ENCODE assay signal across 23 mouse cellular contexts in the genomic region with DNA sequence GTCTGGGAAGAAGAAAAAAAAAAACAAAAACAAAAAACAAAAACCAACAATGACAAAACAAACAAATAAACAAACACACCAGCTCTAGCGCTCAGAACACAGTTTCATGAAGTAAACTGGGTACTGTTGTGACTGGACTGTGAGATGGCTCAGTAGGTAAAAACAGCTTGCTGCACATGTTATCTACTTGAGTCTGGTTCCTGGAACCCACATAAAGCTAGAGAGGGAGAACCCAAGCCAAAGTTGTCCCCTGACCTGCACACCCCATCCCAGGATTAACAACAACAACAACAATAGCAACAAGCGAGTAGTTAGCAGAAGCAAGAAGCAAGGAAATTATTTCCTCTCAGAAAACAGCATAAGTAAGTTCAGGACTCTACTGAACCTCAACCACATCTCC. TPM values are rescaled to one million over a fixed set of nuclear protein-coding genes. Genes with fewer than 3 reads are reported as not detected.
DNase-seq lines count a peak whose midpoint lies in the region; ATAC-seq and TF ChIP-seq lines count a peak whose summit lies in the region.
"Had no signal": no experiment of that assay in that cellular context is flagged by ENCODE, and none has a peak within 500 bp of the region (broad histone marks: within the 10 kb centered on the region; RNA-seq: fewer than 3 reads in every experiment).

No protein-coding gene starts in this region.

- H3K27me3 ChIP-seq in midbrain, embryonic 10.5 days (ENCODE audit: low read depth, poor library complexity, severe bottlenecking): peaks cover 27% of the 10 kb centered on the region
- H3K27me3 ChIP-seq in midbrain, embryonic 14.5 days (ENCODE audit: control insufficient read depth, insufficient read depth, low read length): no peaks in the 10 kb centered on the region
- no peaks in the 10 kb centered on the region for H3K27me3 ChIP-seq in liver, embryonic 12.5 days (replicated peaks)
- H3K27me3 ChIP-seq: embryonic facial prominence, embryonic 13.5 days; hindbrain, embryonic 15.5 days; intestine, embryonic 15.5 days; lung, embryonic 15.5 days; Patski had no signal

- intact Hi-C loops in gastrocnemius, adult 2 months (cut with DNase I): loop anchor here (10.0 kb wide), 1 partner anchor 112 kb away; no protein-coding TSS in a partner anchor

- WGBS in midbrain, embryonic 10.5 days: 94% methylated on average over 2 of the region's 2 CpGs
- 93% methylated on average over 2 of the region's 2 CpGs for WGBS in midbrain, embryonic 14.5 days
- 55% methylated on average over 2 of the region's 2 CpGs for WGBS in liver, embryonic 12.5 days (ENCODE audit: insufficient replicate concordance)

- H3K4me1 ChIP-seq in midbrain, embryonic 10.5 days: peaks cover 65% of the 10 kb centered on the region
- peaks cover 47% of the 10 kb centered on the region for H3K4me1 ChIP-seq in midbrain, embryonic 14.5 days (ENCODE audit: control insufficient read depth, insufficient read depth, low read length)
- H3K4me1 ChIP-seq in liver, embryonic 12.5 days: peaks cover 87% of the 10 kb centered on the region

- TF ChIP-seq CTCF in gastrocnemius, adult 2 months (IDR thresholded peaks at IDR 0.05): no peak

- no peak overlapping the region for H3K4me2 ChIP-seq in midbrain, embryonic 14.5 days (ENCODE audit: low read length)
- H3K4me2 ChIP-seq in liver, embryonic 12.5 days: peak overlapping the region; percentile 71
- H3K4me2 ChIP-seq: embryonic facial prominence, embryonic 13.5 days; hindbrain, embryonic 15.5 days; intestine, embryonic 15.5 days; lung, embryonic 15.5 days had no signal

- H3K9me3 ChIP-seq in midbrain, embryonic 10.5 days (replicated peaks): no peaks in the 10 kb centered on the region
- H3K9me3 ChIP-seq in midbrain, embryonic 14.5 days (ENCODE audit: control insufficient read depth, low read length): no peaks in the 10 kb centered on the region
- no peaks in the 10 kb centered on the region for H3K9me3 ChIP-seq in liver, embryonic 12.5 days (replicated peaks)
- H3K9me3 ChIP-seq: embryonic facial prominence, embryonic 13.5 days; forebrain, embryonic 10.5 days; hindbrain, embryonic 15.5 days; intestine, embryonic 15.5 days; lung, embryonic 15.5 days had no signal

- ATAC-seq in midbrain, embryonic 14.5 days (ENCODE audit: low FRiP score, low TSS enrichment): no peak
- peak; percentile 77 for ATAC-seq in liver, embryonic 12.5 days
- ATAC-seq in megakaryocyte-erythroid progenitor cell, adult 5-6 weeks (replicated peaks; ENCODE audit: low FRiP score, low TSS enrichment, poor library complexity, severe bottlenecking): peak; percentile 25; the same call in 1 of the 2 replicates
- ATAC-seq: Patski had no signal

- H3K4me3 ChIP-seq in gastrocnemius, adult 2 months: no peak overlapping the region
- H3K4me3 ChIP-seq in midbrain, embryonic 10.5 days: no peak overlapping the region
- H3K4me3 ChIP-seq in midbrain, embryonic 14.5 days (replicated peaks; ENCODE audit: low read depth, low read length): no peak overlapping the region
- peak overlapping the region; percentile 46 for H3K4me3 ChIP-seq in liver, embryonic 12.5 days
- H3K4me3 ChIP-seq: embryonic facial prominence, embryonic 13.5 days; forebrain, embryonic 10.5 days; hindbrain, embryonic 15.5 days; intestine, embryonic 15.5 days; lung, embryonic 15.5 days had no signal

- peak overlapping the region; percentile 43; the same call in 1 of the 2 replicates for H3K27ac ChIP-seq in gastrocnemius, adult 2 months
- peak overlapping the region; percentile 17; the same call in 1 of the 2 replicates for H3K27ac ChIP-seq in midbrain, embryonic 10.5 days (replicated peaks)
- H3K27ac ChIP-seq in midbrain, embryonic 14.5 days (replicated peaks; ENCODE audit: low read depth, low read length): no peak overlapping the region
- H3K27ac ChIP-seq in liver, embryonic 12.5 days: peak overlapping the region; percentile 92
- H3K27ac ChIP-seq: embryonic facial prominence, embryonic 13.5 days; forebrain, embryonic 10.5 days; intestine, embryonic 15.5 days; lung, embryonic 15.5 days had no signal

- peaks cover 22% of the 10 kb centered on the region for H3K36me3 ChIP-seq in midbrain, embryonic 10.5 days
- no peaks in the 10 kb centered on the region for H3K36me3 ChIP-seq in midbrain, embryonic 14.5 days (ENCODE audit: control insufficient read depth, insufficient read depth, low read length)
- H3K36me3 ChIP-seq in liver, embryonic 12.5 days: peaks cover 30% of the 10 kb centered on the region
- H3K36me3 ChIP-seq: hindbrain, embryonic 15.5 days; intestine, embryonic 15.5 days had no signal

- no peak for DNase-seq in gastrocnemius, adult 2 months
- DNase-seq in gastrocnemius, adult 18-20 months (ENCODE audit: low spot score): no peak
- DNase-seq in midbrain, embryonic 10.5 days (ENCODE audit: low spot score): no peak
- DNase-seq in midbrain, embryonic 14.5 days: no peak
- DNase-seq in lung, postnatal 14 days: no peak
- no peak for DNase-seq in cerebellum, adult 11-12 months
- DNase-seq: adrenal gland, adult 8-10 months; cerebellum, postnatal 10 days; gastrocnemius, postnatal 10 days; heart, adult 18-20 months; heart, postnatal 4 days; kidney, postnatal 36 days; layer of hippocampus, adult 9-11 months; right cerebral cortex, postnatal 4 days; thymus, postnatal 14 days had no signal

- H3K9ac ChIP-seq in midbrain, embryonic 14.5 days (replicated peaks; ENCODE audit: low read length): no peak overlapping the region
- H3K9ac ChIP-seq in liver, embryonic 12.5 days: peak overlapping the region; percentile 66
- H3K9ac ChIP-seq: embryonic facial prominence, embryonic 13.5 days; hindbrain, embryonic 15.5 days; intestine, embryonic 15.5 days; lung, embryonic 15.5 days had no signal

RNA-seq across cellular contexts. Expression of a gene that starts 50.5 kb away (rescaled TPM):
- total RNA-seq in gastrocnemius, adult 2 months (2021): 10 to 100 TPM; 38.7 to 38.9 TPM
- total RNA-seq in gastrocnemius, adult 18-20 months (2021): 10 to 100 TPM; 32.8 to 45.6 TPM
- 31.9 and 40.0 TPM in 2 replicates for polyA plus RNA-seq in midbrain, embryonic 10.5 days (2016; fragmentation: Nextera tagmentation; extraction: Ambion mirVana)
- polyA plus RNA-seq in midbrain, embryonic 14.5 days (2014; fragmentation: Nextera tagmentation; extraction: Ambion mirVana): 28.9 and 34.7 TPM in 2 replicates
- 32.0 and 32.1 TPM in 2 replicates for polyA plus RNA-seq in liver, embryonic 12.5 days (2016; fragmentation: Nextera tagmentation; extraction: Ambion mirVana)
- 53.0 and 55.6 TPM in 2 replicates for total RNA-seq in megakaryocyte-erythroid progenitor cell, adult 5-6 weeks (2014; fragmentation: Nextera tagmentation)
- 30.3 and 41.7 TPM in 2 replicates for total RNA-seq in megakaryocyte-erythroid progenitor cell, adult 5-6 weeks (2017)
